Mouse (Mus musculus) forebrain, embryonic 11.5 days (tissue): ENCODE measurements at regions not wholly inside any gene's neighbourhood (a gene's known extent, or its start where the extent isn't known, plus 50 kb on each side); places are given as distances from the start of the nearest gene placed in this dataset.

ENCODE experiments used
- ATAC-seq: fragments of 200-750 bp; cut with Nextera tagmentation; replicated peaks from 2 replicates; pipeline ENCODE4 v1.8.0; 2017; ENCODE audit warnings: moderate TSS enrichment; ENCODE audit not compliant: low FRiP score
- DNase-seq: peaks from one replicate; pipeline ENCODE4 v3.0.0-alpha.2; 2017; ENCODE audit warnings: low spot score
- H3K27ac ChIP-seq: fragments of 300-500 bp; sonication (generic); 2 replicates; pipeline ENCODE4 v1.5.1; 2014; ENCODE audit warnings: low read depth, low read length
- H3K27me3 ChIP-seq: fragments of 300-500 bp; sonication (generic); 2 replicates; pipeline ENCODE4 v1.6.1; 2014; ENCODE audit warnings: mild to moderate bottlenecking, low read length, mixed read lengths; ENCODE audit not compliant: control insufficient read depth, insufficient read depth
- H3K36me3 ChIP-seq: fragments of 300-500 bp; sonication (generic); 2 replicates; pipeline ENCODE4 v1.6.1; 2014; ENCODE audit warnings: mild to moderate bottlenecking, low read length, moderate library complexity, mixed read lengths; ENCODE audit not compliant: control insufficient read depth, insufficient read depth
- H3K4me1 ChIP-seq: fragments of 300-500 bp; sonication (generic); replicated peaks from 2 replicates; pipeline ENCODE4 v1.6.1; 2014; ENCODE audit warnings: low read length, mixed read lengths; ENCODE audit not compliant: control insufficient read depth, insufficient read depth
- H3K4me2 ChIP-seq: fragments of 300-500 bp; sonication (generic); 2 replicates; pipeline ENCODE4 v1.6.1; 2014; ENCODE audit warnings: low read depth, mild to moderate bottlenecking, low read length, moderate library complexity, mixed read lengths; ENCODE audit not compliant: severe bottlenecking
- H3K4me3 ChIP-seq: fragments of 300-500 bp; sonication (generic); 2 replicates; pipeline ENCODE4 v1.5.1; 2014; ENCODE audit warnings: low read depth, low read length
- H3K9ac ChIP-seq: fragments of 300-500 bp; sonication (generic); 2 replicates; pipeline ENCODE4 v1.6.1; 2014; ENCODE audit warnings: low read length
- H3K9me3 ChIP-seq: fragments of 300-500 bp; sonication (generic); 2 replicates; pipeline ENCODE4 v1.6.1; 2016; ENCODE audit warnings: low read length, mixed read lengths; ENCODE audit not compliant: control insufficient read depth
- WGBS: fragments of 180-500 bp; shearing (Covaris S2); extraction: QIAGEN DNeasy Blood & Tissue Kit; methylation state at CpG from one replicate; pipeline ENCODE4 v1.1.7; 2014; 5-methylcytosine and 5-hydroxymethylcytosine counted together

GRCm38 (mm10) chr12:70598211-70598701 is 145.4 kb downstream of the Tmx1 start:
- WGBS, result 92% methylated on average over 15 of the region's 15 CpGs
- no peak for DNase-seq

GRCm38 (mm10) chr12:70599731-70600130 is 146.8 kb downstream of the Tmx1 start:
- no peaks in the 10 kb centered on the region for H3K4me1 ChIP-seq
- no peaks in the 10 kb centered on the region for H3K36me3 ChIP-seq
- H3K9me3 ChIP-seq, result no peaks in the 10 kb centered on the region
- no peak overlapping the region for H3K27ac ChIP-seq
- DNase-seq, result no peak
- WGBS, result 86% methylated on average over 6 of the region's 6 CpGs
- no peak for ATAC-seq
- H3K27me3 ChIP-seq, result no peaks in the 10 kb centered on the region
- no peak overlapping the region for H3K4me3 ChIP-seq
- no peak overlapping the region for H3K9ac ChIP-seq
- no peak overlapping the region for H3K4me2 ChIP-seq

More at GRCm38 (mm10) chr12:70598211-70598701, 145.4 kb downstream of the Tmx1 start:
- Histone ChIP-seq H3K9me3 (no peaks in the 10 kb centered on the region), H3K4me2 (no peak overlapping the region), H3K9ac (no peak overlapping the region), H3K4me1 (no peaks in the 10 kb centered on the region), H3K27ac (no peak overlapping the region), H3K27me3 (no peaks in the 10 kb centered on the region), H3K4me3 (no peak overlapping the region), H3K36me3 (no peaks in the 10 kb centered on the region)
- no peak for ATAC-seq

DNA sequence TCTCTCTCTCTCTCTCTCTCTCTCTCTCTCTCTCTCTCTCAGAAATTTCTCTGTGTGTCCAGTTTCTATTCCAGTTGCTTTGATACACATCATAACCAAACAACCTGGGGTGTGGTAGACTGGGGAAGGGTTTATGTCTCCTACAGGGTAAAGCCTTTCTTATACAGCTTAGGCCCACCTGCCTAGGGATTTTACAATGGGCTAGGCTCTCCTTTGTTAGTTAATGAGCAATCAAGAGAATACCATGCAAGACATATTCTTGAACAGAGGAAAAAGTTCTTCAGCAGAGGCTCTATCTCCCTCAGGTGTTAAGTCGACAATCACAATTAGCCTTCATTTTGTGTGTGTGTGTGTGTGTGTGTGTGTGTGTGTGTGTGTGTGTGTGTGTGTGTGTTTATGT is 151.0 kb downstream of the Tmx1 start:
- ATAC-seq, result no peak
- 78% methylated on average over 1 of the region's 1 CpGs for WGBS
- Histone ChIP-seq H3K27ac (no peak overlapping the region), H3K27me3 (no peaks in the 10 kb centered on the region), H3K4me3 (no peak overlapping the region), H3K9ac (no peak overlapping the region), H3K4me1 (no peaks in the 10 kb centered on the region), H3K4me2 (no peak overlapping the region), H3K9me3 (no peaks in the 10 kb centered on the region), H3K36me3 (no peaks in the 10 kb centered on the region)
- no peak for DNase-seq

DNA sequence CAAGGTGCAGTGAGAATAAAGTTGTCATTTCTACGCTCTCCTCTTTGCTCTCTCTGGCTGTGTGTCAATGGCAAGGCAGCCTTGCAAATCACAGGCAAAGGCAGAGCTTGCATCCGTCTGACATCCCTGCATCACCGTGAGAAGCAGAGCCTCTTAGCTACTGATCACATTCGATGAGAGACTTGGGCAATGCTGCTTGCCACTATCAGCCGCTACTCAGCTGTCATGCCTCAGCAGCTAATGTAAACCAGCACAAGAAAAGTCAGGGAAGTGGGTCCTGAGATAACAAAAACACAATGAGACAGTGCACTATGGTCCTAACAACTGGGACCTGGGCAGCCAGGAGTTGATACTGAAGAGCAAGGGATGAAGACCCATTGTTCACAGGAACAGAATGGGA is 155.8 kb downstream of the Tmx1 start:
- no peak overlapping the region for H3K4me3 ChIP-seq
- H3K27me3 ChIP-seq, result no peaks in the 10 kb centered on the region
- H3K9ac ChIP-seq, result no peak overlapping the region
- H3K9me3 ChIP-seq, result no peaks in the 10 kb centered on the region
- ATAC-seq (no peak), DNase-seq (no peak)
- H3K4me2 ChIP-seq, result no peak overlapping the region
- no peaks in the 10 kb centered on the region for H3K4me1 ChIP-seq
- WGBS, result 89% methylated on average over 5 of the region's 5 CpGs
- no peak overlapping the region for H3K27ac ChIP-seq
- no peaks in the 10 kb centered on the region for H3K36me3 ChIP-seq

DNA sequence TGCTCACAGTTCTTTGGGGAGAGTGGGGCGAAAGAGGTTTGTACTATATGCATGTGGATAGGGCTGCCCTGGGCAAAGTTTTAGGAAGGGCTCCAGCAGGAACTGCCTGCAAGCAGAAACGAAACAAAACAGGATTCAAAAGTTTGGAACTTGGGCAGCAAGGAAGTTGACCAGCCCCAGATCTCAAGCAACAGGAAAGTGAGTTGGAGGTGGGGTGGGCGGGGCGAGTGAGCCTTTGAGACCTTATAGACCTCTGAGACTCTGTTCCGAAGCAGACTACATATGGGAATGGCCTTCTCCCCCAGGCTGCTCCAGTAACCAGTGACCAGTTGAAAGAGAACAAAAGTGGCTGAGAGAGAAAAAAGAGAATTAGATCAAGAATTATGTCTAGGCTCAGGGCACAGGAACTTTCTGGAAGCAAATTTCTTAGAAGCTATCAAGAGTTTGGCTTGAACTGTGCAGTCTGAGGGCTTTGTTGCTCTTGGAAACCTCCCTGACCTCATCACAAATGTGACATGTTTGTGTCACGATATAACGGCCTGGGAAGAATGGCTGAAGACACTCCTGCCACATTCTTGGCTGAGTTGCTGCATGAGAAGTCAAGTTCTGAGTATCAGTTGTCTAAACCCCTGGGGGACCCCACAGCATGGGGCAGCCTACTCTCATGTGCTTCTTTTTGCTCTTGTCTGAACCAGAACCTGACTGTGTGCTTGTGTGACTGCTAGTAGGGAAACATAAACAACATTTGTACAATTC is 156.4 kb downstream of the Tmx1 start:
- WGBS, result 78% methylated on average over 7 of the region's 7 CpGs
- H3K4me2 ChIP-seq, result no peak overlapping the region
- no peak overlapping the region for H3K9ac ChIP-seq
- no peak for DNase-seq
- ATAC-seq, result no peak
- H3K9me3 ChIP-seq, result no peaks in the 10 kb centered on the region
- H3K36me3 ChIP-seq, result no peaks in the 10 kb centered on the region
- no peaks in the 10 kb centered on the region for H3K4me1 ChIP-seq
- no peak overlapping the region for H3K4me3 ChIP-seq
- no peaks in the 10 kb centered on the region for H3K27me3 ChIP-seq
- no peak overlapping the region for H3K27ac ChIP-seq

DNA sequence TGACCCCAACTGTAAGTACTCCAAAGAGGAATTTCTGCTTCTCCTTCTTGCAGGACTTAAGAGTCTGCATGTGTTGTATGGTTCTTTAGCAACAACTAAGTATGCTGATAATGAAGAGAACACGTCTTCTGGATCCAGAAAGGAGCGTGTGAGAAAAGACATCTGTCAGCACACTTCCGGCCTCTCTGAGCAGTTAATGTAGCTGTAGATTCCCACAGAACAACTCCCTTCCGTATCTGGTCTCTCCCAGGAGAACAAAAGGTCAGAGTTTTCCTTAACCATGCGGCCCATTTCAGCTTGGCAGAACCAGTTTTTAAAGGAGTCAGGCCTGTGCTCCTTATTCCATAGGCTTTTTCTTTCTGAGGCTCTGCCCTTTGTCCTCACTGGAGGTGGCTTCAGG is 159.0 kb downstream of the Tmx1 start:
- no peak for ATAC-seq
- Histone ChIP-seq H3K4me1 (no peaks in the 10 kb centered on the region), H3K9ac (no peak overlapping the region), H3K9me3 (no peaks in the 10 kb centered on the region), H3K4me2 (no peak overlapping the region), H3K27ac (no peak overlapping the region), H3K4me3 (no peak overlapping the region), H3K27me3 (no peaks in the 10 kb centered on the region), H3K36me3 (no peaks in the 10 kb centered on the region)
- no peak for DNase-seq
- 91% methylated on average over 5 of the region's 5 CpGs for WGBS

DNA sequence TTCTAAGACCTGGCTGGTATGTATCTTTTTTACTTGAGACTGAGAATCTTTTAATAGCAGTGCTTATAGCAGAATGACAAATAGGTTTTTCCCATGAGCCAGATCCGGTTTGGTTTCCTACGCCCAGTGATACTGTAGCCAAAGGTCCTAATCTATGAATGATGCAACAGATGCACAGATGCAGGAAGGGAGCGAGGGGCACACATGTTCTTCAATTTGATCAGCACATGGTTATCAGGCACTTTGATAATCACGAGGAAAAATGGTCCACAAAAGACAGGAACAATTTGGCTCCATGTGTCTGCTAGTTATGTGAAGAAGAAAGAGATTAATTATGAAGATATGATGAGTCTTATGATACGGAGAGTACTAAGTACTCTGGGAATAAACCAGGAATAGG is 160.3 kb downstream of the Tmx1 start:
- Histone ChIP-seq H3K9me3 (no peaks in the 10 kb centered on the region), H3K9ac (no peak overlapping the region), H3K27ac (no peak overlapping the region), H3K4me1 (no peaks in the 10 kb centered on the region), H3K27me3 (no peaks in the 10 kb centered on the region), H3K36me3 (no peaks in the 10 kb centered on the region), H3K4me3 (no peak overlapping the region), H3K4me2 (no peak overlapping the region)
- no peak for DNase-seq
- 87% methylated on average over 5 of the region's 5 CpGs for WGBS
- no peak for ATAC-seq

DNA sequence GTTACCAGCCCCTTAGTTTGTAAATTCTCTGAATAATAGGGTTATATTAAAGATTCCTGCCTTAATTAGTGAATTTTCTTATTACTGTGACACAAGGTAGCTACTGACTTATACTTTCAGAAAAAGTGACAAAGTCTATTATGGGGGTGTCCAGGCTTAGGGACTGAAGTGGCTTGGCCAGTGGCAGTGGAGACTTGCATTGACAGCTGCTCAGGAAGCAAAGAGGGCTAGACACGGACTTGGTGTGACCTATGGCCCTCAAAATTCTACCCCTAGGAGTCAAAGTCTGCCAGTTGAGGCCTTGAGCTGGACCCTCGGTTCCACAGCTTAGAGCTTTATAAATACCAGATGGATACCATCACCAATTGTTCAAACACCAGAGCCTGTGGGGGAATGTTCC is 161.2 kb downstream of the Tmx1 start:
- H3K4me2 ChIP-seq, result no peak overlapping the region
- WGBS, result 85% methylated on average over 2 of the region's 2 CpGs

DNA sequence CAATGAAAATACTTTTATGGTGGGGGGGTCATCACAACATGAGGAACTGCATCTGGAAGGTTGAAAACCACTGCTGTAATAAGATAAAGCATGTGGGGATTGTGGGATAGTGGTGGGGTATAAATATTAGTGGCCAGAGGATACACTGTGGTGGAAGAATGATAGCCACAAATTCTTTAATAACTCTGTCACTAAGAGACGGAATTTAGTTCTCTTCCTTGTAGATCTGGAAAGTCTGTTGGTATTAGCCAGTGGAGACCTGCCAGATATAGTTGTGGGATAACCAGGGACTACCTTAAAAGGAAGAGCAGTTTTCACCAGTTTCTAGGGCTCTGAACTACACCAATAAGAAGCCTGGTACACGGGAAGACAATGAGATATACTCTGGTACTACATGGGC is 161.8 kb downstream of the Tmx1 start:
- no peaks in the 10 kb centered on the region for H3K9me3 ChIP-seq
- DNase-seq, result no peak
- ATAC-seq, result no peak
- no peak overlapping the region for H3K9ac ChIP-seq
- no peak overlapping the region for H3K4me2 ChIP-seq
- no peaks in the 10 kb centered on the region for H3K36me3 ChIP-seq
- no peak overlapping the region for H3K27ac ChIP-seq
- no peak overlapping the region for H3K4me3 ChIP-seq
- no peaks in the 10 kb centered on the region for H3K4me1 ChIP-seq
- 92% methylated on average over 2 of the region's 2 CpGs for WGBS
- H3K27me3 ChIP-seq, result no peaks in the 10 kb centered on the region

More for the DNA sequence above, 161.2 kb downstream of the Tmx1 start:
- Histone ChIP-seq H3K27ac (no peak overlapping the region), H3K4me3 (no peak overlapping the region), H3K36me3 (no peaks in the 10 kb centered on the region), H3K4me1 (no peaks in the 10 kb centered on the region), H3K27me3 (no peaks in the 10 kb centered on the region), H3K9me3 (no peaks in the 10 kb centered on the region), H3K9ac (no peak overlapping the region)
- no peak for ATAC-seq
- no peak for DNase-seq
